Mouse (Mus musculus): ENCODE measurements around the gene Ube2z.

Gene Ube2z

DNA sequence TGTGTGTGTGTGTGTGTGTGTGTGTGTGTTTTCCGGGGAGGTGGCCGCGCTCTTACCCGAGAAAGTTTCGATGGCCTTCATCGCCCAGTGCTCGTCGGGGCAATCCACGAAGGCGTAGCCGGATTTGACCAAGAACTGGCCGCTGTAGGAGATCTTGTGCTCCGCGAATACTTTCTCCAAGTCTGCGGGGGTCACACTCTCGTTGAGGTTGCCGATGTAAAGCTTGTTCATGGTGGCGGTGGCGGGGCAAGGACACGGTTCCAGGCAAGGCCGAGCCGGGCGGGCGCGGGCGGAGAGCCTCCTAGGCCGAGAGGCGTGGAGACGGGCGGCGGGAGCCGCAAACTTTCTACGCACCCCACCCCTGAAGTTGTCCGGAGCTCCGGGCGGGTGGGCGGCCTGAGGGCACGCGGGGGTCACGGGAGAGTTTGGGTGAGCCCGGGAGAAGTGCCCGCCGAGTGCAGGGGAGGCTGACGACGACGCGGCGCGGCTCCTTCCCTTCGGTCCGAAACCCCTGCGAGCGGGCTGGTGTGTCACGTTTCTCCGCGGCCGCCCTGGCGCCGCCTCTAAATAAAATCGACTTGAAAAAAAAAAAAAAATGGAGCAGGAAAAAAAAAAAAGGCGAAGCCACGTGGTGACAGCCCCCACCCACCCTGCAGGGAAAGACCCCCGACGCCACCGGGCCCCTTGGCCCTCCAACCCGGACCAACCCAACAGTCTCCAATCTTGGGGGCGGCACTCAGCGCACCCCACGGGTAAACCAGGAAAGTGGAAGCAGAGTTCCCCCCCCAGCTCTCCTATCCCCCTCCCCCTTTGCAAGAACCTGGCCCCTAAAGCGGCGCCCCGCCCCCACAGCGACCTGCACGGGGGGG is 59.6 kb downstream of the Ube2z start, which contains the start of gene Igf2bp1:
Gene Igf2bp1, minus strand, starts transcription at position 538 of the 869 bp plus-strand sequence.
- no peak for DNase-seq

DNA sequence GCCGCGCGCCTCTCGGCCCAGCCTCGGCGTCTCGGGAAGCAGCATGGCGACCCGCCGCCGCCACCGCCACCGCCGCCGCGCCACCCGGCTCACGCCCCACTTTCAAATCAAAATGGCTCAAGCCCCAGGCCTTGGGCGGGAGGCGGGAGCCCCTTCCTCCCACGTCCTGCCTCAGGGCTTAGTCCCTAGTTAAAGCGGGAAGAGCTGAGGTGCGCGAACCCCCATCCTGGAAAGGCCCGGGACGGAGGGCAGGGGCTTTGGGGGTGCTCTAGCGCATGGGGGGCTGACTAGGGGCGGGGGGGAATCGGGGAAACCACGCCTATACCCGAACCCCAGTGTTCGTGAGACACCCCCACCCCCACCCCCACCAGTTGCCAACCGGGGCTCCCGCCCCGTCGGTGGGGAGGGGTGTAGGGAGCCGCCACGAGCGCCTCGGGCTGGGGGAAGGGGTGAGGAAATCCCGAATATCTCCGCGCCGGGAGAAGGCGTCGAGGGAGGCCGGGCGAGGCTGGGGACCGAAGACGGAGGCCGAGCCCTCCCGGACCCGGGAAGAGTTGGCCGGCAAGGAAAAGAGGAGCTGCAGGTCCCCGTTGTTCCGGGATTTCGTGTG is 60.3 kb downstream of the Ube2z start:
- no peak for DNase-seq

DNA sequence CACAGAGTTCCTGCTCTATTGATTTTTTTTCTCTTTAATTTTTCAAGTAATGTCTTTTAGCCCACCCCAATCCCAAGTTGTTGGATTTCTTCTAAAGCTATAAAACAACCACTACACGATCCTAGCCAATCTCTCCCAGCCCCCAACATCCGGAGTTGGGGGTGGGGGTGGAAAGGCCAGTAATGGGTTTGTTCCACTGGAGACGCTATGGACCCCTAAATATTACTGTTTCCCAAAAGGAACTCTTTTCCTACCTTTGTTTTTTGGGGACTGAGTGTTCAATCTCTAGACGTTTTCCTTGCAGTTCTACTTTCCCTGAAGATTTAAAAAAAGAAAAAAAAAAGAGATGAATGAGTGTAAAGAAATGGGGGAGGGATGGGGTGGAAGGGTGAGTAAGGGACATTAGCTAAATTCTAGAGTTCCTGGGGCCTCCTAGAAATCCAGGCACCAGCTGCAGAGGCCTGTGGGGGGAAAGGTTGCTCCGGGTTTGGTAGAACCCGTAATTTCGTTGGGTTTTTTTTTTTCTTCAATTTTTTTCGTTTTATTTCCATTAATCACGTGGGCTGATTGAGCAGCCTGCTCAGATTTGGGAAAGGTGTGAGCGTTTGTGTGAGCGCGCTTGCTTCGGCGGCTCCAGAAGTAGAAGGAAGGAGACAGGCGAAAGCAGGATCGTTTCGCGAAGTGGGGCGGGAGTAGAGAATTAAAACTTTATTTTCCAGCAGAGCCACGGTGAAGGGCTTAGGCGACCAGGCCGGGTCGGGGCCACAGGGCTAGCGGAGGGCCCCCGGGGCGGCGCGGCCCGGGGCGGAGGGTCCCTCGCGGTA is 61.0 kb downstream of the Ube2z start:
- DNase-seq: no peak

- DNase-seq: no peak
These were observed 61.9 kb downstream of the Ube2z start for GRCm38 (mm10) chr11:96003100-96003900.

Data from right cerebral cortex, postnatal 14 days (tissue).